Mouse (Mus musculus): ENCODE data around the gene Cd3eap. TPM values are rescaled to one million over a fixed set of nuclear protein-coding genes. Genes with fewer than 3 reads are reported as not detected.
A peak's percentile ranks its signal among the peaks of the same experiment; 100 is the strongest.

Cd3eap gene
- polyA plus RNA-seq, 1 experiment from 2014 or later: 7.8 TPM

DNA sequence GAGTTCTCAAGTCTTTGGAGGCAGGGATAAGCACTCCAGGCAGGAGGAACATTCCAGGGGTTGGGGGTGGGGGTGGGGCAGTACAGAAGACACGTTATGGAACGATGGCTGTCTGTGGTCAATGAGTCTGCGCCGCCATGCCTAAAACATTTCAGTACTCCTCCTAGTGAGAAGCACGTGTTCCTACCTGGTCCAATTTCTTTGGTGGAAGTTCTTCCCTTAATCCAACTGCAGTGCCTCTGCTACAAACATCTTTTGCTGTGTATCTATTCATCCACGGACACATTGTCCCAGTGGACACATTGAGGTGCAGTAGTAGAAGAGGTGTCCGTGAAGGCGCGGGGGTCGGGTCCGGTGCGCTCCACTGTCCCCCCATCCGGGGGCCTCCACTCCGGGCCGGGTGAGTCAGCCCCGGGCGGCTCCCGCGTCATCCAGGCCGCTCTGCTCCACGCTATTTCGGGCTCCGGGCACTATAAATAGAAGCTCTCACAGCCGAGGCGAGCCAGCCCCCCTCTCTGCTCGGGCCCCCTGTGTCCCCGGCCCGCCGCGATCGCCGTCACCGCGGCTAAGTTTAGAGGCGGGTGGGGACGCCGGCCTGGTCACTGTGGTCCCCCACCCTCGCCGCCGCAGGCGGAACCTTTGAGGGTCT lies 17.4 kb downstream of the Cd3eap start:
- ATAC-seq (no peak), DNase-seq (no peak)
- Histone ChIP-seq H3K27ac (ENCODE audit: low read depth) (no peak overlapping the region), H3K27me3 (ENCODE audit: insufficient read depth, low read length) (peaks cover 23% of the 10 kb centered on the region), H3K9me3 (ENCODE audit: low read length) (no peaks in the 10 kb centered on the region), H3K4me2 (ENCODE audit: low read depth, low read length) (peak overlapping the region; percentile 58), H3K36me3 (replicated peaks; ENCODE audit: insufficient read depth, low read length) (no peaks in the 10 kb centered on the region), H3K4me1 (ENCODE audit: insufficient read depth) (peaks cover 30% of the 10 kb centered on the region), H3K4me3 (ENCODE audit: low read depth, low read length) (peak overlapping the region; percentile 24; the same call in 1 of the 2 replicates), H3K9ac (replicated peaks) (peak overlapping the region; percentile 26; the same call in 1 of the 2 replicates)
- 2% methylated on average over 41 of the region's 41 CpGs for WGBS (ENCODE audit: insufficient replicate concordance)
- no peak for TF ChIP-seq CTCF (IDR thresholded peaks at IDR 0.05; ENCODE audit: low read depth)
- TF ChIP-seq EP300 (IDR thresholded peaks at IDR 0.05; ENCODE audit: low read depth): no peak

DNA sequence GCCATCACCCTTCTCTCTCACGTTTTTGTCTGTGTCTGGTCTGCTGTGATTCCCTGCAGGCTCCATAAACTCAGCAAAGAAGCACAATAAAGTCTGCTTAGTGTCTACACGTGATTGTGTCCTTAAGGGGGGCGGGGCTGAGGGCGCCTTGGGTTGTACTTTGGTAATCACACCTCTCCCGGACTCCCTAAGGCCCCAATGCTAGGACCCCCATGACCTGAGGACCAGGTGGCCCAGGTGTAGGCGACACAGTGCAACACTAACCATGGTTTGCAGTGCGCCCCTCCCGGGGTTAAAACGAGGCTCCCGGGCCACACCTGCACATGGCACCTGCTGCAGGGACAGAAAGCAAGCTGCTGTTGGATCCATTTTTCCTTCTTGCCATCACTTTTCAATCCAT lies 18.0 kb downstream of the Cd3eap start:
- ATAC-seq (no peak), DNase-seq (no peak)
- H3K9ac ChIP-seq (replicated peaks): no peak overlapping the region
- H3K4me1 ChIP-seq (ENCODE audit: insufficient read depth): peaks cover 30% of the 10 kb centered on the region
- no peaks in the 10 kb centered on the region for H3K36me3 ChIP-seq (replicated peaks; ENCODE audit: insufficient read depth, low read length)
- TF ChIP-seq EP300 (IDR thresholded peaks at IDR 0.05; ENCODE audit: low read depth) (no peak), CTCF (IDR thresholded peaks at IDR 0.05; ENCODE audit: low read depth) (no peak)
- no peaks in the 10 kb centered on the region for H3K9me3 ChIP-seq (ENCODE audit: low read length)
- H3K4me3 ChIP-seq (ENCODE audit: low read depth, low read length): no peak overlapping the region
- peaks cover 23% of the 10 kb centered on the region for H3K27me3 ChIP-seq (ENCODE audit: insufficient read depth, low read length)
- no peak overlapping the region for H3K27ac ChIP-seq (ENCODE audit: low read depth)
- 23% methylated on average over 10 of the region's 10 CpGs for whole genome bisulfite sequencing (ENCODE audit: insufficient replicate concordance)
- no peak overlapping the region for H3K4me2 ChIP-seq (ENCODE audit: low read depth, low read length)

DNA sequence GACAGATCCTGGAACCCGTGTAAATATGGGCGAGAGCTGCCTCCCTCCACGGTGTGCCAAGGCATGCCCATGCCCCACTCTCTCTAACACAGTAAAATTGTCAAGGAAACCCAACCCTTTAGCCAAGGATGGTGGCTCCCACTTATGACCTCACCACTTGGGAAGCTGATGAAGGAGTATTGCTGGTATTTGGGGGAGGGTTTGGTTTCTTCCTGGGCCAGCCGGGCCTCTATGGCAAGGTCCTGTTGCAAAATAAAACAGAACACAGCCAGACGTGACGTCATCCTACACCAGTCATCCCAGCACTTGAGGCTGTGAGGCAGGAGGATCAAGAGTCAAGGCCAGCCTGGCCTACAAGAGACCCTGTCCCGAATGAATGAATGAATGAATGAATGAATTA lies 20.7 kb downstream of the Cd3eap start:
- no peak for TF ChIP-seq CTCF (IDR thresholded peaks at IDR 0.05; ENCODE audit: low read depth)
- TF ChIP-seq EP300 (IDR thresholded peaks at IDR 0.05; ENCODE audit: low read depth): no peak
- H3K27me3 ChIP-seq (ENCODE audit: insufficient read depth, low read length): peaks cover 23% of the 10 kb centered on the region
- H3K4me3 ChIP-seq (ENCODE audit: low read depth, low read length): no peak overlapping the region
- DNase-seq (no peak), ATAC-seq (no peak)
- no peak overlapping the region for H3K9ac ChIP-seq (replicated peaks)
- H3K36me3 ChIP-seq (replicated peaks; ENCODE audit: insufficient read depth, low read length): no peaks in the 10 kb centered on the region
- WGBS (ENCODE audit: insufficient replicate concordance): 61% methylated on average over 7 of the region's 7 CpGs
- H3K27ac ChIP-seq (ENCODE audit: low read depth): no peak overlapping the region
- H3K4me1 ChIP-seq (ENCODE audit: insufficient read depth): peaks cover 19% of the 10 kb centered on the region
- H3K9me3 ChIP-seq (ENCODE audit: low read length): no peaks in the 10 kb centered on the region
- no peak overlapping the region for H3K4me2 ChIP-seq (ENCODE audit: low read depth, low read length)

DNA sequence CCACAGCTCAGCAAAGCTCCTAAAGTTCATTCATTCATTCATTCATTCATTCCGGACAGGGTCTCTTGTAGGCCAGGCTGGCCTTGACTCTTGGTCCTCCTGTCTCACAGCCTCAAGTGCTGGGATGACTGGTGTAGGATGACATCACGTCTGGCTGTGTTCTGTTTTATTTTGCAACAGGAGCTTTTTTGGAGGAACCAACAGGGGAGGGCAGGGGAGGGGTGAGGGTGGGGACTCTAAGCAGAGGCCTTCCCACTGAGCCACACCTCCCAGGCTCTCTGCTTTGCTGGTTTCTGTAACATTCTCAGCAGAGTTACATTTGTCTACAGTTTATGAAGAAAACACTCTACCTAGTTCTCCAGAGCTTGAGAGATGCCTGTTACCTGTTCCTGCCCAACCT lies 21.2 kb downstream of the Cd3eap start:
- Histone ChIP-seq H3K9ac (replicated peaks) (no peak overlapping the region), H3K36me3 (replicated peaks; ENCODE audit: insufficient read depth, low read length) (no peaks in the 10 kb centered on the region), H3K9me3 (ENCODE audit: low read length) (no peaks in the 10 kb centered on the region), H3K4me1 (ENCODE audit: insufficient read depth) (peaks cover 14% of the 10 kb centered on the region), H3K27ac (ENCODE audit: low read depth) (no peak overlapping the region), H3K27me3 (ENCODE audit: insufficient read depth, low read length) (peaks cover 21% of the 10 kb centered on the region), H3K4me2 (ENCODE audit: low read depth, low read length) (no peak overlapping the region), H3K4me3 (ENCODE audit: low read depth, low read length) (no peak overlapping the region)
- TF ChIP-seq CTCF (IDR thresholded peaks at IDR 0.05; ENCODE audit: low read depth): no peak
- TF ChIP-seq EP300 (IDR thresholded peaks at IDR 0.05; ENCODE audit: low read depth): no peak
- WGBS (ENCODE audit: insufficient replicate concordance): 45% methylated on average over 2 of the region's 2 CpGs
- DNase-seq: no peak
- ATAC-seq: peak; percentile 70

DNA sequence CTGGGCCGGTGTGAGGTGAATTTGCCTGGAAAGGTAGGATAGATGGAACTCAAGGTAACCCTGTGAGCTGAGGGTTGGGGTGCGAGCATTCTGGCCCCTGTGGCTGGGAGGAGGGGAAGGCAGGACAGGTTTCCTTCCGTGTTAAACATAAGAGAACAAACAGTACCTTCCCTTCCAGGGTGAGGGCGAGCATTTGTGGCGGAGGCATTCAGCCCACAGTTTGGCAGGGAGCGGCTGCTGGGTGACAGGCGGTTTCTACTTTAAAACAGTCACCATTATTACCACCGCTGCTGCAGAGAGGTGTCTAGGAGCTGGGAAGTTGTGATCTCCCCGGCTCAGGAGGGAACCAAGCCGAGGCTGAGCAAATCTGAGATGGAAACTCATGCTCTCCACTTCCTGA lies 22.2 kb downstream of the Cd3eap start:
- no peak for TF ChIP-seq EP300 (IDR thresholded peaks at IDR 0.05; ENCODE audit: low read depth)
- TF ChIP-seq CTCF (IDR thresholded peaks at IDR 0.05; ENCODE audit: low read depth): no peak
- Histone ChIP-seq H3K4me2 (ENCODE audit: low read depth, low read length) (no peak overlapping the region), H3K27me3 (ENCODE audit: insufficient read depth, low read length) (peaks cover 14% of the 10 kb centered on the region), H3K36me3 (replicated peaks; ENCODE audit: insufficient read depth, low read length) (no peaks in the 10 kb centered on the region), H3K4me1 (ENCODE audit: insufficient read depth) (peaks cover 12% of the 10 kb centered on the region), H3K9ac (replicated peaks) (no peak overlapping the region), H3K4me3 (ENCODE audit: low read depth, low read length) (no peak overlapping the region), H3K9me3 (ENCODE audit: low read length) (no peaks in the 10 kb centered on the region), H3K27ac (ENCODE audit: low read depth) (no peak overlapping the region)
- ATAC-seq (no peak), DNase-seq (no peak)
- 55% methylated on average over 10 of the region's 10 CpGs for WGBS (ENCODE audit: insufficient replicate concordance)

DNA sequence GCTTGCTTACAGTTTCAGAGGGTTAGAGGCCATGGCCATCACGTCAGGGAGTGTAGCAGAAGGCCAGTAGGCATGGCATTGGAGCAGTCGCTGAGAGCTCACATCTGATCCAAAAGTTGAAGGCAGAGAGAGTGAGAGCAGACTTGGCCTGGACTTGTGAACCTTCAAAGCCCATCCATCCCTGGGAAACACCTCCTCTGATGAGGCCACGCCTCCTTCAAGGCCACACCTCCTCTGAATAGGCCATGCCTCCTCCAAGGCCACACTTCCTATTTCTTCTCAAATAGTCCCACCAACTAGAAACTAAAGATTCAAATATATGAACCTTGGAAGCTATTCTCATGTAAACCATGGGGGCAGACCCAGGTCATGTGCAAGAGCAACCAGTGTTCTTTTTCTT lies 23.7 kb downstream of the Cd3eap start:
- Histone ChIP-seq H3K4me2 (ENCODE audit: low read depth, low read length) (no peak overlapping the region), H3K27me3 (ENCODE audit: insufficient read depth, low read length) (no peaks in the 10 kb centered on the region), H3K9ac (replicated peaks) (no peak overlapping the region), H3K4me3 (ENCODE audit: low read depth, low read length) (no peak overlapping the region), H3K4me1 (ENCODE audit: insufficient read depth) (peaks cover 8% of the 10 kb centered on the region), H3K27ac (ENCODE audit: low read depth) (no peak overlapping the region), H3K36me3 (replicated peaks; ENCODE audit: insufficient read depth, low read length) (no peaks in the 10 kb centered on the region), H3K9me3 (ENCODE audit: low read length) (no peaks in the 10 kb centered on the region)
- 38% methylated on average over 3 of the region's 3 CpGs for WGBS (ENCODE audit: insufficient replicate concordance)
- ATAC-seq (0 out of 2 replicates have a peak, but pooled peaks have one; percentile 43), DNase-seq (no peak)
- TF ChIP-seq EP300 (IDR thresholded peaks at IDR 0.05; ENCODE audit: low read depth) (no peak), CTCF (IDR thresholded peaks at IDR 0.05; ENCODE audit: low read depth) (no peak)
